Mouse (Mus musculus) kidney, postnatal 14 days (tissue): Measurements from ENCODE around the gene Ccdc92b.

Source experiments
- DNase-seq: peaks from one replicate; pipeline ENCODE4 v3.0.0; 2022; ENCODE audit warnings: mixed read lengths

Gene Ccdc92b

GRCm38 (mm10) chr11:74655941-74656340 lies 36.5 kb downstream of the Ccdc92b start:
- DNase-seq, result no peak

GRCm38 (mm10) chr11:74660336-74660735 lies 40.9 kb downstream of the Ccdc92b start:
- no peak for DNase-seq

GRCm38 (mm10) chr11:74661641-74662040 lies 42.2 kb downstream of the Ccdc92b start:
- no peak for DNase-seq

- no peak for DNase-seq
These were observed 42.8 kb downstream of the Ccdc92b start for GRCm38 (mm10) chr11:74662221-74662620.

- DNase-seq, result no peak
These were observed 44.9 kb downstream of the Ccdc92b start for GRCm38 (mm10) chr11:74664279-74664678.

GRCm38 (mm10) chr11:74664906-74665305 lies 45.5 kb downstream of the Ccdc92b start:
- DNase-seq, result no peak

- no peak for DNase-seq
These were observed 46.4 kb downstream of the Ccdc92b start for GRCm38 (mm10) chr11:74665631-74666283.

GRCm38 (mm10) chr11:74666284-74666652 lies 46.9 kb downstream of the Ccdc92b start:
- no peak for DNase-seq

GRCm38 (mm10) chr11:74666776-74667581 lies 47.6 kb downstream of the Ccdc92b start:
- DNase-seq, result no peak

- DNase-seq, result no peak
These were observed 48.2 kb downstream of the Ccdc92b start for GRCm38 (mm10) chr11:74667582-74668010.

- no peak for DNase-seq
These were observed 49.1 kb downstream of the Ccdc92b start for GRCm38 (mm10) chr11:74668466-74668865.

GRCm38 (mm10) chr11:74668971-74669370 lies 49.6 kb downstream of the Ccdc92b start:
- no peak for DNase-seq

- DNase-seq, result no peak
These were observed 50.7 kb downstream of the Ccdc92b start for GRCm38 (mm10) chr11:74670151-74670550.

GRCm38 (mm10) chr11:74671013-74671412 lies 51.6 kb downstream of the Ccdc92b start:
- DNase-seq, result no peak

- no peak for DNase-seq
These were observed 52.4 kb downstream of the Ccdc92b start for GRCm38 (mm10) chr11:74671839-74672238.

GRCm38 (mm10) chr11:74672901-74673513 lies 53.6 kb downstream of the Ccdc92b start:
- peak; percentile 31 for DNase-seq

GRCm38 (mm10) chr11:74673561-74673960 lies 54.2 kb downstream of the Ccdc92b start:
- DNase-seq, result no peak

- no peak for DNase-seq
These were observed 55.3 kb downstream of the Ccdc92b start for GRCm38 (mm10) chr11:74674713-74675112.

GRCm38 (mm10) chr11:74675156-74675555 lies 55.8 kb downstream of the Ccdc92b start:
- DNase-seq, result no peak
